Mouse (Mus musculus): ENCODE data around the gene Gpr82. TPM values are rescaled to one million over a fixed set of nuclear protein-coding genes. Genes with fewer than 3 reads are reported as not detected.

The Gpr82 gene
- total RNA-seq (2022): not detected

GRCm38 (mm10) chrX:13661063-13661462 lies at the start of gene Gpr82:
Gene Gpr82, plus strand, starts transcription at chrX:13661363.
- DNase-seq (ENCODE audit: low spot score in 2 of 2): no peak

GRCm38 (mm10) chrX:13612115-13612514 lies 49.0 kb upstream of the Gpr82 start:
- no peak for DNase-seq (ENCODE audit: low spot score in 2 of 2)

DNA sequence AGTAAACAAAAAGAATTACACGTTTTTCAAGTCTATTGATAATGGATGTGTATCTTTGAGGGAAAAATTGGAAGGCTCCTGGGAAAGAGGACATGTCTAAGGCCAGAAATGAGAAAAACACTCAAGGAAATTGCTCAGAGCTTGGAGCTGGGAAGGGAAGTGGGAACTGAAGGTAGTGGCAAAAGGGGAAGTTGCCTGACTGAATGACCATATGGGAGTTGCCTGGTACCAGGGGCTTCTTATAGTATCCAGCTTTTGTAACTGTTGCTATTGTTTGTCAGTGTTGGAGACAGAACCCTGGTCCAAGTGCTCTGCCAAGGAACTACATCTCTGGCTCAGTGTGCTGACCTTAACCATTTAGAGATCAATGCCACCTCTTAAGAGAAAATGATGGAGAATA lies 44.4 kb upstream of the Gpr82 start:
- DNase-seq (ENCODE audit: low spot score in 2 of 2): no peak

DNA sequence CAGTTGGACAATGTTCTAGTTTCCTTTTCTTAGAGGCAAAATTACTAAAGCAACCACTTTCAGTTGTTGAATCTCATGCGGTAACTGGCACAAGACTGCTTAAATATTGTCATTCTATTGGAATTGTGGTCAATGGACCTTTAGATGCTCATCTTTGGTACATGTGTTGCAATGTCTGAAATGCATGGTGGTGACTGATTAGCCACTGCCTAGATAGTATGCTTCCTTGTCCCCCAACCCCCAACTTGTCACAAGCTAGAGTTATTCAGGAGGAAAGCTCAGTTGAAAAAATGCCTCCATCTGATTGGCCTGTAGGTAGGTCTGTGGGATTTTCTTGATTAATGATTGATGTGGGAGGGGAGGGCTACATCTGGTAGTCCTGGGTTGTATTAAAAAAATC lies 43.9 kb upstream of the Gpr82 start:
- no peak for DNase-seq (ENCODE audit: low spot score in 2 of 2)

DNA sequence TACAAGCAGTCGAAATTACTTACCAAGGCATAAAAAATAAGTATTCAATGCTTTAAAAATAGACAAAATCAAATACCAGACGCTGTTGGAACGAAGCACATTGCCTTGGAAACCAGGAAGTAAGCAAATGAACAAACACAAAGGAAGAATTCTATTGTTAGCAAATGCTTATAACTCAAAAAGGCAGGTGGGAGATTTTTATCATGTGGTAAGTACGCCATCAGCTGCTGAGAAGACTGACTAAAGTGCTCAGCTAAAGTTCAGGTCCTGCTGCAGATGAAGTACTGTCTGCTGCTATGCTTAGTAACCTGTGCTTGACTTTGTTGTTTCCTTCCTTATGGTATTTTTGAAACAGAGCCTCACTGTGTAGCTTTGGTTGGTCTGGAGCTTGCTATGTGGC lies 42.7 kb upstream of the Gpr82 start:
- no peak for DNase-seq (ENCODE audit: low spot score in 2 of 2)

GRCm38 (mm10) chrX:13621473-13621872 lies 39.7 kb upstream of the Gpr82 start:
- DNase-seq (ENCODE audit: low spot score in 2 of 2): no peak

DNA sequence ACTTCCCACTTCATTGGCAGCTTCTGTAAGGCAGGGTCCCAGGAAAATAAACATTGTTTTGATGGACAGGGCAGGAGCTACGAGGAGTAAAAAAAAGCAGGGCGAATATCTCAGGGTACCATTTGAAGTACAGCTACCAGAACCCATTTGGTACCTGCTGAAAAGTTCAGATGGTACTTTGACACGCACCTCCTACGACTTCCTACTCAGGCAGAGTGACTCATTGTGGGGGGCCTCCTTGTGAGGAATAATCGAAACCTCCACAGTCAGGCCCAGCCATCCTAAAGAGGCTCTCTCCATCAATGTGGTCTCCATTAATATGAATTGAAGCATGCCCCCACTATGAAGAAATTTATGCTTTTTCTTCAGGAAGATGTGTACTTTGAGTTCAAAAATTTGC lies 38.5 kb upstream of the Gpr82 start:
- DNase-seq (ENCODE audit: low spot score in 2 of 2): no peak

DNA sequence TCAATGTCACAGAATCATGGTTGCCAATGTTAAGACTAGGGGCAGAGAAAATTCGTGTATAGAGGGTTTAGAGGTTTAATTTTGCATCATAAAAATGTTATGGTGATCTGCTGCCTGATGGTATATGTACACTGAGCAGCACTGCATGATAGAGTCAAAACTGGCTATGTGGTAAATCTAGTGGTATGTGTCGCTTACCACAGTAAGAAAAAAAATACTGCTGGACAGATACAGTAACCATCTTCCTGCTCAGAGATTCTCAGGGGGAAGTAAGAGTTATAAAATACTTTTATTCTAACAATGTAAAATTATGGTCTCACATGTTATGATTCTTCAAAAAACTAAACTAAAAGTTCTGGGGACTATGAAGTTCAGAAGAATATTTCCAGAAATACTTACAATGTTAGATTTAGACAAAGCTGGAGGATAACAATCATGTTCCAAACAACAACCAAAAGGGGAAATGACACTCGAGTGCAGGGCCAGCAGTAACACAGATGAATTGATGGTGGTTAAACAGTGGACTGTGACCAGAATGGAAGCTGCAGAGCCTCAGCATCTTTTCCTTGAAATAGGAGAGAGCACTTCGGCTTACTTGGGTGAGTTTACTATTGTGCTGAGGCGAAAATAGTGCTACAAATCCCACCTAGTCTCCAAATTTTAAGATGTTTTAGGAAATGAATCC lies 29.4 kb upstream of the Gpr82 start, which contains the start of gene Gpr34:
Gene Gpr34, plus strand, starts transcription at position 491 of the 685 bp plus-strand sequence.
- DNase-seq (ENCODE audit: low spot score in 2 of 2): no peak

DNA sequence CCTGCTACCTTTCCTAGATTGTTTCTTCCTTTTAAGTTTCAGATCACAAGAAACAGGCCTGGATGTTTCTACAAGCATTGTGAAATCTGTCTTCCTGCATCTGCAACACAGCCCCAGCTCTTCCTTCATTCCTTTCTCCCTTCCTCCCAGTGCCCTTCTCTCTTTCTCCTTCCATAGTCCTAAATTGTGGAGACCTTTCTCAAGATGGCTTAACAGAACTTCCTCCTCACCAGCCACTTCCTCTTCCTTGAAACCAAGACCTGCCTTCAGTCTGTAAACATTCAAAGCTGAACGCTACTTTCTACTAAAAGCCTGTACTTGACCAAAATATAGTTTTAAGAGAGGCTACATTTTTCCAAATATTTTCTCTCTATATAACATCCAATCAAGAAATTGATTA lies 24.8 kb upstream of the Gpr82 start:
- DNase-seq (ENCODE audit: low spot score in 2 of 2): no peak

DNA sequence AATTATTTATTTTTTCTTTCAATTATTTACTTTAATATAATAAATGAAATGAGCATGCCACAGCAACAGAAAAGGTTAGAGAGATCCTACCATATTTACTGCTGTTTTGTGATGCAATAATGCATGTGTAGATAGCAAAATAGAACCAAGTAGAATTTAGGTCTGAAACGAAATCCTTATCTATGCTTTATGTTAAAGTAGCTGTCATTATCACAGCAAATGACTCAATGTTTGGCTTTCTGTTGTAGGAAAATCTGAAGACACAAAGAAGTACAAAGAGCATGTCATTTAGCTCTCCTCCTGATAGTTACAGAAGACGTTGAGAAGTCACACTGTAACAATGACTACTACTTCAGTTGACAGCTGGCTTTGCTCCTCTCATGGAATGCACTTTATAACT lies 22.3 kb upstream of the Gpr82 start:
- no peak for DNase-seq (ENCODE audit: low spot score in 2 of 2)

DNA sequence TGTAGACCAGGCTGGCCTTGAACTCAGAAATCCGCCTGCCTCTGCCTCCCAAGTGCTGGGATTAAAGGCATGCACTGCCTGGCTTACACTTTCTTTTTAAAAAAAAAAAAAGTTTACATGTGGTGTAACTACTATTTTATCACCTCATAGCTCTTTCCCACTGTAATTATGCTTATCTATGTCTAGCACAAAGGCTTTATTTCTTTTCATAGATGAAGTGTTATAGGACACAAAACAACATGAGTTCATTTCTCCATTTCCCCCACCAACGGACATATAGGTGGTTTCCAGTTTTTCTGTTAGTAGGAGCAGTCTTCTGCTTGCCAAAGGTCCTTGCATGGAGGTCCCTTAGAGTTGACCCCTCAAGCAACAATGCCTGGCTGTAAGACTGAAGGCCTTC lies 9.3 kb upstream of the Gpr82 start:
- no peak for DNase-seq (ENCODE audit: low spot score in 2 of 2)

- no peak for DNase-seq (ENCODE audit: low spot score in 2 of 2)
These were observed 8.9 kb upstream of the Gpr82 start for GRCm38 (mm10) chrX:13652291-13652690.

DNA sequence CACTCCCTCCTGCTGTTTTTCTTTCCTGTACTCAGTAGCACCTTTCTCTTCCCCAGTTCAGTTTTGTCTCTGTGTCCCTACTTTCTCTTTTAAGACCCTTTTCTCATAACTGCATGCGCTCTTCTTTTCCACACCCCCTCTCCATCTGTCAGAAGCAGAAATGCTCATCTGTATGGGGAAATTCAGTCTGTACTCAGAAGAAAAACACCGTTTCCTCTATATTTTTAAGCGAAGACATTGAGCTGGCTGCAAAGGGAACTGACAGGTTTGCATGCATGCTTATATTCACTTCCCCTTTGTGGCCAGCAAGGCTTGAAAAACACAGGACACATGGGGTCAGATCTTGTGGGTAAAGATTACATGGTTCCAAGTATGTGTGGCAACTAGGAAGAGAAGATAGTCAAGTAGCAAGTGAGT lies 6.2 kb upstream of the Gpr82 start:
- peak; percentile 6 to 9 for DNase-seq (ENCODE audit: low spot score in 2 of 2)

DNA sequence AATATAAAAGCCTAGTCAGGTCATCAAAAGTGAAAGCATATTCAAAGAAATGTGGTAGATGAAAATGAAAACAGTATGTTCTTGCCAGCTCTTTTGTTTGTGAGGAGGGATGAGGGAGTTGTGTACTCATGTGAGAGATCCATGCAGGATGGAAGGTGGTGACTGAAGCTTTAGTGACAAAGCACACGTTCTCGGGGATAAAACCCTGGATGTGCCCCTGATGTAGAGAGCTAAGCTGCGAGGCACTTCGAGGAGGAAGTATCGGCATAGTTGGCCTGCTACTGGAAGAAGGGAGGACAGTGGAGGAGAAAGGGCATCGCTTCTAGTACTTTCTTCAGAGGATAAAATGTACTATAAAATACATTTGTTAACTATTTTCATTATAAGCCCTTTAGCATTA lies 5.3 kb upstream of the Gpr82 start:
- DNase-seq (ENCODE audit: low spot score in 2 of 2): no peak

GRCm38 (mm10) chrX:13656721-13657120 lies 4.4 kb upstream of the Gpr82 start:
- peak in 1 of 2 experiments; percentile 27 for DNase-seq (ENCODE audit: low spot score in 2 of 2)

DNA sequence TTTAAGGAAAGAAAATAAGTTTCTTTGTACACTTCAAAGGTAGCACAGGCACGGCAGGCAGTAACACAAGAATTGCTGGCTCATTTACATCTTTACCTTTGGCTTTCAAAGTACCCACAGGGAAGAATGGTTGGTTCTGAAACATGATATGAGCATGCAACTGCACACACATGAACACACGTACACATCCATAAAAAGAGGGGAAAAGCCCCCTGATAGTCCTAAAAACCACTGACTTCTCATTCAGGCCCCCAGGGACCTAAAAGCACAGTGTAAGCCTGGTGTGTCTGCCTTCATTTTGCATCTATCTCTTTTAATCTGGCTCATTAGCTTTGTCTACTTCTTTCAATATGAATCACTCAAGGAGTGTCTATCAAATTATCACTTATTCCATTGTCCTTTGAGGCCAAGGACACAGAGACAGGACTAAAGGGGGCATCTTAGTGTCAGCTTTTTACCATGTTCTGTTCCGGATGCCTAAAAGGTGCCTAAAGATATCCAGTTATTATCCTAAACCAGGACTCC lies 2.5 kb upstream of the Gpr82 start:
- no peak for DNase-seq (ENCODE audit: low spot score in 2 of 2)

DNA sequence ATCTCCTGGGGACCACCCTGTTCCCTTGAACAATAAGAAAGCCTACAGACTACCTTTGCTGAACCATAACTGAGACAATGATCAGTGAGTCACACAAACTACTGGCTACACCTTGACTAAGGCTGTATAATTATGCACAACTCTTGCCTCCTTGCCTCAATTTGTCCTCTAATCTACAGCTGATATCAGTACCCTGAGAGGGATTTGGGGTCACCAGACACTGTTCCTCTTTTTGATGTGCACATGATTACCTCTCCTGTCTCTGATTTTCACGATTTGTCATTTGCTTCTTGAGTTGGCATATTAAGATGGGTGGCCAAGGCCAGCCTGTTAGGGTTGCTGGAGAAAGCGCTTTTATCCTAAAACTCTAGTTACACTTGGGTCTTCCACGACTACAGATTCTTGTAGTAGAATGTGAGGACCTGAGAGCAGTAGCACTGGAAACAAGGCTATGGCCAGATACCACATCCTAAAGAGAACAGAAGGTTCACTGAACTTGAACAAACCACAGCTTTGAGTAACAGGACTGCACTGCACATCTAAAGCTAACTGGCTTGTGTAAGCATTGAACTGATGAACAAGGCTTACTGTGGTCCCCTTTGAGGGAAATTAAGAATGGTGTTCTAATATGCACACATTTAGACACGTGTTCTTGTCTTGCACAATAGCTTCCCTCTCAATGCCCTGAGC lies 1.8 kb upstream of the Gpr82 start:
- DNase-seq (ENCODE audit: low spot score in 2 of 2): no peak

DNA sequence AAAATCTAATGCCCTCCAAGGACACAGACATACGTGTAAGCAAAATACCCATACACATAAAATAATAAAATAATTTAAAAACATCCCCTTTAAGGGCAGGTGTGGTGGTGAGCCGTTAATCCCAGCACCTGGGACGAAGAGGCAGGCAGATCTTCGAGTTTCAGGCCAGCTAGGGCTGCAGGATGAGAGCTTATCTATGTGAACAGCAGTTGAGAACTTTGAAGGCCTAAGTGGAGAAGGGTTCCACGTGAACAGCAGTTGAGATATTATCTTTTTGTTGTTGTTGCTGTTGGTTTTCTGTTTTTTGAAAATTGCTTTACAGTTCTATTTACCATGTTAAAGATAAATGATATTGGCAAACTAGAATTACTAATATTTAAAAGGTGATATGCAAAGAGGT lies 7.7 kb downstream of the Gpr82 start:
- DNase-seq (ENCODE audit: low spot score in 2 of 2): no peak

- no peak for DNase-seq (ENCODE audit: low spot score in 2 of 2)
These were observed 9.2 kb downstream of the Gpr82 start for GRCm38 (mm10) chrX:13670342-13670741.

DNA sequence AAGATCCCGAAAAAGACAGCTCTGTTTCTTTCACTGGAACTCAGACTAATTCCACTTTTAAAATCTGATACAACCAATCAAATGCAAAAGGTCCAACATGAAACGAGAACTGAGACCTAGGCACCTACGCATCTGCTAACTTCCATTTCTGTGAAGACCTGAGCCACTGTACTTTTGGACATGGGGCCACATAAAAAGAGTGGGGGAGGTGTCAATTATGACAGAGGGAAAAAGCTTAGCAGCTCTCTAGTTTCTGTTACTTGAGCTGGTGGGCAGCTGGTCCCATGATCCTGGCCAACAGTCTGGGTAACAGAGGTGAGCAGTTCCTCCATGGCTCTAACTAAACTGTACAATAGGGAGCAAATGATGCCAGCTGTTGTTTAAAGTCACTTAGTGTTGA lies 11.8 kb downstream of the Gpr82 start:
- DNase-seq (ENCODE audit: low spot score in 2 of 2): no peak

DNA sequence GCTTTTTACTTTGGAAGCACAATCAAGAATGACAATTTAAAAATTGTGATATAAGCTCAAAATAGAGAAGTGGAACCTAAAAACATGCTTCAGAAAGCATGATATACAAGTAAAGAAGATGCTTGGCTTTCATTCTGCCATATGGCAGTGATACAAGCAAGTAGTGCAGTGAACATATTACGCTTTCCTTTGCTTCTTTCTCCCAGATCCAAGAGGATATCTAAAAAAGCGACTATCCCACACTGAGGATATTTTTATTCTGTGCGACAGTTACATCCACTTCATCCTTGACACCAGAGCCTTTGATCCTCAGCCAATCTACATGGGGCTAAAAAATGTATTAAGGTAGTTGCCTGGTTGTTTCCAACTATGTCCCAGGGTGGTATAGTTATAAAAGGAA lies 20.6 kb downstream of the Gpr82 start:
- DNase-seq (ENCODE audit: low spot score in 2 of 2): no peak

GRCm38 (mm10) chrX:13686589-13686988 lies 25.4 kb downstream of the Gpr82 start:
- no peak for DNase-seq (ENCODE audit: low spot score in 2 of 2)

DNA sequence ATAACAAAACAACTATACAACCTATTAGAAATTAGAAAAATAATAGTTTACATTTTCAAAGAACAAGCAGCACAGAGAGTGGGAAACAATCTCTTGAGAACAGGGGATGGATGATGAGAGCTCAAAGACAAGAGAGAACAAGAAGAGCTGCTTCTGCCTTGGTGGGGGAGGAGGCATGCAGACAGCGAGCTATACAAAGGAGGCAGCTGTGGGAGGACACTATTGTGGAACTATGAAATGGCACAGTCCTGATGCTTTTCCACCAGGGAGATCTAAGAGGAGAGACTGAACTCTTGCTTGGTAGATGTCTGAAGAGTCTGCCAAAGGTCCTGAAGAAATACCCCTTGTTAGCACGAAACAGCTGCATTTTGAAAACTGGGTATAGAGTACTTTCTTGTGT lies 27.2 kb downstream of the Gpr82 start:
- DNase-seq (ENCODE audit: low spot score in 2 of 2): no peak

Data from layer of hippocampus, adult 8-10 months (tissue).